Mouse (Mus musculus): ENCODE data around the gene Trpm1.

DNA sequence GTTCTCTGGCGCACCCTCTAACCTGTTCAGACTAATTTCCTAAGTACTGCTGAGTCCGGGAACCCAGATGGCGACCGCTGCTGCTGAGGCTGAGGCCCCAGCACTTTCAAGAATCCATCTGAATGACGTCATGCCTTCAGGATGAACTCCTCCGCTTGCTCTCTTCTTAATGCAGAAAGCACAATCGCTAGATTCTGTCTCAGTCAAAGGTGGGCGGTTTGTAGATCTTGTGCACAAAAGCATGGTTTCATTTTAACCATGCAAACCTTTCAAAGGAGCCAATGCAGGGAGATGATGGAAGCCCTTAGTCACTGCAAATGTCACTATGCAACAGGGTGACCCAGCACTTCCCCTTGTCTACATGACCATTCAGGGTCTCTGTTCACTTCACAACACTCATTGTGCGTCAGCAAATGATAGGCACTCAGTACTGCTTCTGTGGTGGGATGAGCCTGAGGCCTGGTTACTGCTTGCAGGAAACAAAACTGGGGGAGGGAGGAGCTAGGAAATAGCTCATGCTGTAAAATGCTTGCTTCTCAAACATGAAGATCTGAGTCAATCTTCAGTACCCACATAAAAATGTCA, 31.4 kb upstream of the Trpm1 start:
- TF ChIP-seq CTCF (IDR thresholded peaks at IDR 0.05; ENCODE audit: insufficient read depth, low read length) (no peak), POLR2A (IDR thresholded peaks at IDR 0.05; ENCODE audit: borderline replicate concordance, extremely low read depth, low read depth, low read length) (no peak)

Data from lung, adult 2 months (tissue).